Mouse (Mus musculus): ENCODE results near the gene Dnah11.
"Not testable (repeated sequence)": the region's sequence is repeated elsewhere in the genome, so short reads cannot be mapped to it uniquely, and the experiment has no call there.

Dnah11 gene

GRCm38 (mm10) chr12:117973712-117974111 is 225.1 kb downstream of the Dnah11 start:
- no peak for DNase-seq (ENCODE audit: low read depth)

GRCm38 (mm10) chr12:117962698-117963097 is 236.1 kb downstream of the Dnah11 start:
- DNase-seq (ENCODE audit: low read depth): no peak

- peak; percentile 5 for DNase-seq (ENCODE audit: low read depth)
Measured at GRCm38 (mm10) chr12:117959213-117959612, 239.6 kb downstream of the Dnah11 start.

GRCm38 (mm10) chr12:117946823-117947704 is 251.8 kb downstream of the Dnah11 start:
- DNase-seq (ENCODE audit: low read depth): no peak

GRCm38 (mm10) chr12:117941947-117942346 is 256.9 kb downstream of the Dnah11 start:
- DNase-seq (ENCODE audit: low read depth): peak; percentile 52

- no peak for DNase-seq (ENCODE audit: low read depth)
Measured at GRCm38 (mm10) chr12:117938214-117938613, 260.6 kb downstream of the Dnah11 start.

GRCm38 (mm10) chr12:117932026-117932425 is 266.8 kb downstream of the Dnah11 start:
- peak; percentile 3 for DNase-seq (ENCODE audit: low read depth)

GRCm38 (mm10) chr12:117929768-117930167 is 269.1 kb downstream of the Dnah11 start:
- DNase-seq (ENCODE audit: low read depth): no peak

- DNase-seq (ENCODE audit: low read depth): no peak
Measured at GRCm38 (mm10) chr12:117915826-117916588, 282.8 kb downstream of the Dnah11 start.

GRCm38 (mm10) chr12:117914613-117915245 is 284.1 kb downstream of the Dnah11 start:
- DNase-seq (ENCODE audit: low read depth): no peak

GRCm38 (mm10) chr12:117911396-117911795 is 287.4 kb downstream of the Dnah11 start:
- no peak for DNase-seq (ENCODE audit: low read depth)

GRCm38 (mm10) chr12:117905232-117905840 is 293.5 kb downstream of the Dnah11 start:
- DNase-seq (ENCODE audit: low read depth): not testable (repeated sequence)

GRCm38 (mm10) chr12:117903671-117904070 is 295.2 kb downstream of the Dnah11 start:
- no peak for DNase-seq (ENCODE audit: low read depth)

GRCm38 (mm10) chr12:117901352-117901751 is 297.5 kb downstream of the Dnah11 start:
- DNase-seq (ENCODE audit: low read depth): not testable (repeated sequence)

GRCm38 (mm10) chr12:117900798-117901197 is 298.0 kb downstream of the Dnah11 start:
- not testable (repeated sequence) for DNase-seq (ENCODE audit: low read depth)

- DNase-seq (ENCODE audit: low read depth): no peak
Measured at GRCm38 (mm10) chr12:117887422-117887821, 311.4 kb downstream of the Dnah11 start.

GRCm38 (mm10) chr12:117884627-117885026 is 314.2 kb downstream of the Dnah11 start:
- DNase-seq (ENCODE audit: low read depth): no peak

GRCm38 (mm10) chr12:117878341-117878740 is 320.5 kb downstream of the Dnah11 start:
- DNase-seq (ENCODE audit: low read depth): no peak

GRCm38 (mm10) chr12:117872265-117872664 is 326.6 kb downstream of the Dnah11 start:
- DNase-seq (ENCODE audit: low read depth): no peak

- DNase-seq (ENCODE audit: low read depth): no peak
Measured at GRCm38 (mm10) chr12:117867708-117868564, 330.9 kb downstream of the Dnah11 start.

- no peak for DNase-seq (ENCODE audit: low read depth)
Measured at GRCm38 (mm10) chr12:117862655-117863054, 336.2 kb downstream of the Dnah11 start.
